Mouse (Mus musculus) spleen, adult 2 months (tissue): Measurements from ENCODE around the gene Pappa.

Experiments
- CTCF ChIP-seq: fragments of 200-500 bp; IDR thresholded peaks from 2 replicates; pipeline ENCODE4 v1.5.1; 2011; ENCODE audit warnings: mild to moderate bottlenecking, inconsistent platforms; ENCODE audit not compliant: insufficient read depth, insufficient read length, insufficient replicate concordance; ENCODE audit errors: extremely low read depth
- POLR2A ChIP-seq: fragments of 200-500 bp; IDR thresholded peaks from 2 replicates; pipeline ENCODE4 v1.6.1; 2011; ENCODE audit warnings: low read depth, low read length, inconsistent platforms

DNA sequence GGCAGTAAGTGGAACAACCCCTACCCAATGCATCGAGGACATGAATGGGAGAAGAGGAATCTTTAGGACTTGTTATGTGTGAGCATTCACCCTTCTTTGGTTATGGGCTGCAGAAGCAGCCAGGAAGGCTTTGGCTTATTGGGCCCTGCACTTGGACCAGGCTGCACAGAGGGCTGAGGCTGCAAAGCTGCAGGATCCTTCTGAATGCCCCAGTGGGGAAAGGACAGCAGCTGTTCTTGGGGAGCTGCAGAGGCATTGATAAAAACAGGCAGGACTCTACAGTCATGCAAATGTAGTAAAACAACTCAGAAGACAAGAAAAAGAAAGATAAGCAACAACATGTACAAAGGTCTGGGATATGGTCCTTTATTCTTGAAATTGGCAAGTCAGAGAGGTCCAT is 175.4 kb downstream of the Pappa start:
- no peak for TF ChIP-seq CTCF
- TF ChIP-seq POLR2A = no peak
